Mouse (Mus musculus) lung, postnatal 0 days (tissue): ENCODE measurements around the gene Aoc3. TPM values are rescaled to one million over a fixed set of nuclear protein-coding genes. Genes with fewer than 3 reads are reported as not detected.
A peak's percentile ranks its signal among the peaks of the same experiment; 100 is the strongest.

ENCODE experiments used
- ATAC-seq: fragments of 200-750 bp; cut with Nextera tagmentation; 2 replicates; pipeline ENCODE4 v1.8.0; 2017; ENCODE audit warnings: moderate library complexity
- DNase-seq: peaks from one replicate; pipeline ENCODE4 v3.0.0-alpha.2; 2016; ENCODE audit warnings: low spot score
- H3K27ac ChIP-seq: fragments of 300-500 bp; sonication (generic); 2 replicates; pipeline ENCODE4 v1.5.1; 2014; ENCODE audit warnings: antibody characterized with exemption, mild to moderate bottlenecking, low read length, mixed read lengths
- H3K27me3 ChIP-seq: fragments of 300-500 bp; sonication (generic); replicated peaks from 2 replicates; pipeline ENCODE4 v1.6.1; 2014; ENCODE audit warnings: low read length, mixed read lengths; ENCODE audit not compliant: insufficient read depth
- H3K36me3 ChIP-seq: fragments of 300-500 bp; sonication (generic); 2 replicates; pipeline ENCODE4 v1.6.1; 2014; ENCODE audit warnings: low read length, mixed read lengths; ENCODE audit not compliant: insufficient read depth
- H3K4me1 ChIP-seq: fragments of 300-500 bp; sonication (generic); 2 replicates; pipeline ENCODE4 v1.6.1; 2014; ENCODE audit warnings: antibody characterized with exemption, low read depth, low read length, mixed read lengths; ENCODE audit not compliant: insufficient read depth
- H3K4me2 ChIP-seq: fragments of 300-500 bp; sonication (generic); replicated peaks from 2 replicates; pipeline ENCODE4 v1.6.1; 2014; ENCODE audit warnings: low read depth, mild to moderate bottlenecking, low read length, moderate library complexity, mixed read lengths
- H3K4me3 ChIP-seq: fragments of 300-500 bp; sonication (generic); 2 replicates; pipeline ENCODE4 v1.5.1; 2014; ENCODE audit warnings: low read depth, low read length
- H3K9ac ChIP-seq: fragments of 300-500 bp; sonication (generic); replicated peaks from 2 replicates; pipeline ENCODE4 v1.6.1; 2014; ENCODE audit warnings: low read depth, mild to moderate bottlenecking
- H3K9me3 ChIP-seq: fragments of 300-500 bp; sonication (generic); 2 replicates; pipeline ENCODE4 v1.6.1; 2016; ENCODE audit warnings: low read length, mixed read lengths
- CTCF ChIP-seq: IDR thresholded peaks from 2 replicates; pipeline ENCODE4 v1.5.1; 2016; ENCODE audit warnings: antibody characterized with exemption, mild to moderate bottlenecking
- EP300 ChIP-seq: IDR thresholded peaks from 2 replicates; pipeline ENCODE4 v1.6.1; 2016; ENCODE audit warnings: antibody characterized with exemption, mild to moderate bottlenecking, control low read depth
- WGBS: fragments of 180-500 bp; shearing (Covaris S2); extraction: QIAGEN DNeasy Blood & Tissue Kit; methylation state at CpG from one replicate; pipeline ENCODE4 v1.1.7; 2014; 5-methylcytosine and 5-hydroxymethylcytosine counted together
- polyA plus RNA-seq: library from polyadenylated mRNA; unstranded; fragments of >200 nt; fragmentation: Nextera tagmentation; extraction: Ambion mirVana; gene quantifications from 2 replicates; pipeline ENCODE4 v1.2.1, GENCODE M21; 2015

Gene Aoc3
- polyA plus RNA-seq, 1 experiment from 2014 or later = 1.6 TPM

DNA sequence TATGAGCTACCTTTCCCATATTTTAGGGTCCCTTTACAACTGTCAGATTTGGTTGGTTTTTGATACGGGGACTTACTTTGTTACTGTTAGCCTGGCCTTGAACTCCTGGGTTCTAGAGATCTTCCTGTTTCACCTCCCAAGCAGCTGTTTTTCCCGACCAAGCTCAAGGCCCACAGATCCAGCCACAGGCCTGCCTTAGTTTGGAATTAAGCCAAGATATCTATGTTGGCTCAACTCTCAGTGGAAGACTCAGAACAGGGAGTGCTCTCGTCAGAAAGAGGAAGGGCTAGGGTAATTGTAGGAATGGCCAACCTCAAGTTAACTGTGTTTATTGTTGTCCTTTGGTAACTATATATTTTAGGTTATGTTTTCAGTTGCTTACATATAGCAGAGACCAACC, 18.3 kb upstream of the Aoc3 start:
- Histone ChIP-seq H3K4me3 (no peak overlapping the region), H3K27me3 (no peaks in the 10 kb centered on the region), H3K27ac (no peak overlapping the region), H3K4me1 (peaks cover 3% of the 10 kb centered on the region; the same call in 1 of the 2 replicates), H3K36me3 (no peaks in the 10 kb centered on the region), H3K9me3 (no peaks in the 10 kb centered on the region), H3K4me2 (no peak overlapping the region), H3K9ac (no peak overlapping the region)
- DNase-seq (no peak), ATAC-seq (no peak)
- 35% methylated on average over 3 of the region's 3 CpGs for WGBS
- no peak for TF ChIP-seq CTCF
- no peak for TF ChIP-seq EP300

DNA sequence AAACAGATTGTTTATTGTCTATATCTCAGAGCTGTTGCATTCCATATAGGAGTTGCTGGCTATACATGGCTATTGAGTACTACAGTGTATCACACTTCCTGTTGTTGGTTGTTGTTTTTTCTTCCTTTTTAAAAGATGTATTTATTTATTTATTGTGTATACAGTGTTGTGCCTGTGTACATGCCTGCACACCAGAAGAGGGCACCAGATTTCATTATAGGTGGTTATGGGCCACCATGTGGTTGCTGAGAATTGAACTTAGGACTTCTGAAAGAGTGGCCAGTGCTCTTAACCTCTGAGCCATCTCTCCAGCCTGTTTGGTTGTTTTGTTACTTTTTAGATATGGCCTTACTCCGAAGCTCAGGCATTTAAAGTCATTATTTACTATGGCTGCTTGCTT, 15.8 kb upstream of the Aoc3 start:
- TF ChIP-seq EP300 (no peak), CTCF (0 out of 2 replicates have a peak, but pooled peaks have one; percentile 15)
- Histone ChIP-seq H3K9ac (no peak overlapping the region), H3K27ac (no peak overlapping the region)

GRCm38 (mm10) chr11:101315082-101315650, 15.2 kb upstream of the Aoc3 start:
- WGBS = 85% methylated on average over 8 of the region's 8 CpGs
- no peak for ATAC-seq

More for the DNA sequence above, 15.8 kb upstream of the Aoc3 start:
- Histone ChIP-seq H3K9me3 (no peaks in the 10 kb centered on the region), H3K4me3 (no peak overlapping the region), H3K27me3 (no peaks in the 10 kb centered on the region), H3K4me2 (no peak overlapping the region), H3K4me1 (peaks cover 3% of the 10 kb centered on the region; the same call in 1 of the 2 replicates), H3K36me3 (peaks cover 6% of the 10 kb centered on the region; the same call in 1 of the 2 replicates)
- ATAC-seq (no peak), DNase-seq (no peak)
- WGBS = 88% methylated on average over 1 of the region's 1 CpGs

DNA sequence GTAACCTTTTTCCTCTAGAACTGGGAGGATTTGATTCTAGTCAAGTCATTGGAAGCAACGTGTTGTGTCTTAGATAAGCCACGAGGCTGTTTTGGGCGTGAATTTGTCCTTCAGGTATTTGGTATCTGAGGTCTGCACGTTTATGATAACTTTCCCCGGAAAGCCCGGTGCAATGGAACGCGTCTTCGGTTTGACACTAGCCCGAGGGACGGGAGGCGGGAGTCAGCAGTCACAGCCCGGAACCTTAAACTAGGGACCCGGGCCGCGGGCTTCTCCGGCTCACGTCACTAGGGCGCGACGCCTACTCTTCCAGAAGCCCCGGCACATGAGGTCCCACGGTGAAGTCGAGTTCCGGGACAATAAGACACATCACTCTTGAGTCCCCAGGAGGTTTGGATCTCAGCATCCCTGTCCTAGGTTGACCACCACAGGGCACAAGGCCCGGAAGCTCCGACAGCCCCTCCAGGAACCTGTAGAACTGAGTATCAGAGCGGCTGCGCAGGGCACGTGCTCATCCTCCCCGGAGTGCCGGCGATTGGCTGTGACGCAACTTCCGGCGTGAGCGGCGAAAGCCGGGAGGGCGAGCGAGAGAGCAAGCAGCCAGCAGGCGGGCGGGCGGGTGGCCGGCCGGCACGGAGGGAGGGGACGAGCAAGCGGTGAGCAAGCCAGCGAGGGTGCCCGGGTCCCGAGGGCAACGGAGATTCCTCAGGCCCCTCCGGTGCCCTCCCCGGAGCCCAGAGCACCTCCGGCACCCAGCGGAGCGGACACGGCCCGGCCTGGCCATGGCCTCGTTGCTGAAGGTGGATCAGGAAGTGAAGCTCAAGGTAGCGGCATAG, 14.5 kb upstream of the Aoc3 start, which contains the start of gene Psme3:
Gene Psme3 (plus strand): TSS at position 549 of the 836 bp plus-strand sequence.
- Histone ChIP-seq H3K4me1 (peaks cover 3% of the 10 kb centered on the region; the same call in 1 of the 2 replicates), H3K9ac (peak within 1 kb of the TSS; percentile 87), H3K27ac (peak within 1 kb of the TSS; percentile 59), H3K27me3 (no peaks in the 10 kb centered on the region), H3K9me3 (no peaks in the 10 kb centered on the region), H3K36me3 (peaks cover 19% of the 10 kb centered on the region), H3K4me2 (peak within 1 kb of the TSS; percentile 89), H3K4me3 (peak within 1 kb of the TSS; percentile 98)
- under 1% methylated on average over 52 of the region's 62 CpGs for WGBS
- ATAC-seq (peak; percentile 94), DNase-seq (peak; percentile 95)
- TF ChIP-seq CTCF (no peak; the same call in 1 of the 2 replicates), EP300 (peak; percentile 48; the same call in 1 of the 2 replicates)

More at GRCm38 (mm10) chr11:101315082-101315650, 15.2 kb upstream of the Aoc3 start:
- peak overlapping the region; percentile 59; the same call in 1 of the 2 replicates for H3K27ac ChIP-seq
- H3K4me2 ChIP-seq = peak overlapping the region; percentile 89
- no peak for DNase-seq
- peaks cover 11% of the 10 kb centered on the region; the same call in 1 of the 2 replicates for H3K36me3 ChIP-seq
- no peak for TF ChIP-seq EP300
- TF ChIP-seq CTCF = no peak
- peaks cover 3% of the 10 kb centered on the region; the same call in 1 of the 2 replicates for H3K4me1 ChIP-seq
- H3K9me3 ChIP-seq = no peaks in the 10 kb centered on the region
- H3K4me3 ChIP-seq = peak overlapping the region; percentile 98
- peak overlapping the region; percentile 87; the same call in 1 of the 2 replicates for H3K9ac ChIP-seq
- H3K27me3 ChIP-seq = no peaks in the 10 kb centered on the region

DNA sequence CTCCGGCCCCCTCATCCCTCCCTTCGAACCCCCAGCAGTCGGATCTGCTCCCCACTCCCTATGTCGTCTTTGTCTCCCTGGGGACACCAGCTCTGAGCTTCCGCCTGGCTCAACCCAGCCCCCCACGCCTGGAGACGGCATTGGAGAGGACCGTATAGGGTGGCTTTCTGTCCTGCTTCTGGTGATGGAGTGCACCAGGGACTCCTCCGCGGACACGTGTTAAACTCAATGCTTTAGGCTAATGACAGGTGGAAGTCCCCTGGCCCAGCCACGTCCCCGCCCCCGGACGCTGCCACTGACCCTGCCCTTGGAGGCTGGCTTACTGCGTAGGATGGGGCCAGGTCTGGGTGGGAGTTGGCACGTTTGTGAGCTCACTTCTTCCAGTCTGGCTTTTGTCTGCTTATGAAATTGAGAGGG, 13.9 kb upstream of the Aoc3 start:
- Histone ChIP-seq H3K4me3 (peak overlapping the region; percentile 98), H3K4me1 (peaks cover 3% of the 10 kb centered on the region; the same call in 1 of the 2 replicates), H3K4me2 (peak overlapping the region; percentile 89), H3K36me3 (peaks cover 22% of the 10 kb centered on the region), H3K9me3 (no peaks in the 10 kb centered on the region), H3K9ac (peak overlapping the region; percentile 87), H3K27me3 (no peaks in the 10 kb centered on the region), H3K27ac (peak overlapping the region; percentile 59)
- 0% methylated on average over 17 of the region's 17 CpGs for WGBS
- DNase-seq (no peak), ATAC-seq (peak; percentile 36)
- TF ChIP-seq EP300 (no peak), CTCF (no peak)

- H3K9me3 ChIP-seq = no peaks in the 10 kb centered on the region
- no peaks in the 10 kb centered on the region for H3K27me3 ChIP-seq
- 7% methylated on average over 4 of the region's 4 CpGs for WGBS
- no peaks in the 10 kb centered on the region for H3K4me1 ChIP-seq
- H3K27ac ChIP-seq = no peak overlapping the region
- TF ChIP-seq CTCF = peak; percentile 99
- TF ChIP-seq EP300 = no peak
- H3K36me3 ChIP-seq = peaks cover 38% of the 10 kb centered on the region
- DNase-seq (peak; percentile 81), ATAC-seq (peak; percentile 62)
- no peak overlapping the region for H3K4me2 ChIP-seq
- no peak overlapping the region for H3K9ac ChIP-seq
- H3K4me3 ChIP-seq = no peak overlapping the region
These were observed 6.8 kb upstream of the Aoc3 start for GRCm38 (mm10) chr11:101323609-101324008.
